Mouse (Mus musculus) stomach, embryonic 14.5 days (tissue): ENCODE measurements around the gene Rbfox2. TPM values are rescaled to one million over a fixed set of nuclear protein-coding genes. Genes with fewer than 3 reads are reported as not detected.

ENCODE experiments used
- ATAC-seq: fragments of 200-750 bp; cut with Nextera tagmentation; 2 replicates; pipeline ENCODE4 v1.8.0; 2017; ENCODE audit warnings: low read depth, moderate TSS enrichment; ENCODE audit not compliant: insufficient number of reproducible peaks, insufficient read depth, low FRiP score
- H3K27ac ChIP-seq: fragments of 300-500 bp; sonication (generic); 2 replicates; pipeline ENCODE4 v1.5.1; 2014; ENCODE audit warnings: mild to moderate bottlenecking, low read length, moderate library complexity, mixed read lengths
- H3K27me3 ChIP-seq: fragments of 300-500 bp; sonication (generic); 2 replicates; pipeline ENCODE4 v1.6.1; 2014; ENCODE audit warnings: low read length, control low read depth, mixed read lengths; ENCODE audit not compliant: control insufficient read depth, insufficient read depth
- H3K36me3 ChIP-seq: fragments of 300-500 bp; sonication (generic); 2 replicates; pipeline ENCODE4 v1.6.1; 2014; ENCODE audit warnings: mild to moderate bottlenecking, control low read depth, low read length, moderate library complexity, mixed read lengths; ENCODE audit not compliant: control insufficient read depth, insufficient read depth
- H3K4me1 ChIP-seq: fragments of 300-500 bp; sonication (generic); 2 replicates; pipeline ENCODE4 v1.6.1; 2014; ENCODE audit warnings: low read length, control low read depth, mixed read lengths; ENCODE audit not compliant: control insufficient read depth, insufficient read depth
- H3K4me2 ChIP-seq: fragments of 300-500 bp; sonication (generic); replicated peaks from 2 replicates; pipeline ENCODE4 v1.6.1; 2014; ENCODE audit warnings: low read depth, low read length, control low read depth
- H3K4me3 ChIP-seq: fragments of 300-500 bp; sonication (generic); 2 replicates; pipeline ENCODE4 v1.5.1; 2014; ENCODE audit warnings: low read depth, low read length, control low read depth
- H3K9ac ChIP-seq: fragments of 300-500 bp; sonication (generic); replicated peaks from 2 replicates; pipeline ENCODE4 v1.6.1; 2014; ENCODE audit warnings: low read depth, mild to moderate bottlenecking, control low read depth, low read length, moderate library complexity, mixed read lengths
- H3K9me3 ChIP-seq: fragments of 300-500 bp; sonication (generic); 2 replicates; pipeline ENCODE4 v1.6.1; 2016; ENCODE audit warnings: low read depth, low read length, control low read depth; ENCODE audit not compliant: control insufficient read depth
- WGBS: fragments of 180-500 bp; shearing (Covaris S2); extraction: QIAGEN DNeasy Blood & Tissue Kit; methylation state at CpG from one replicate; pipeline ENCODE4 v1.1.7; 2014; 5-methylcytosine and 5-hydroxymethylcytosine counted together
- polyA plus RNA-seq: library from polyadenylated mRNA; unstranded; fragments of >200 nt; fragmentation: Nextera tagmentation; extraction: Ambion mirVana; gene quantifications from 2 replicates; pipeline ENCODE4 v1.2.1, GENCODE M21; 2014

Rbfox2 gene
- polyA plus RNA-seq, 1 experiment from 2014 or later = 90.5 TPM

- no peak overlapping the region for H3K4me2 ChIP-seq
- no peak overlapping the region for H3K9ac ChIP-seq
- no peak overlapping the region for H3K4me3 ChIP-seq
- no peak overlapping the region for H3K27ac ChIP-seq
- H3K4me1 ChIP-seq = no peaks in the 10 kb centered on the region
- WGBS = 73% methylated on average over 11 of the region's 11 CpGs
- ATAC-seq = no peak
- H3K9me3 ChIP-seq = no peaks in the 10 kb centered on the region
- peaks cover 44% of the 10 kb centered on the region for H3K36me3 ChIP-seq
- H3K27me3 ChIP-seq = no peaks in the 10 kb centered on the region
Observed at GRCm38 (mm10) chr15:77089249-77089648, 217.6 kb downstream of the Rbfox2 start.

- no peak overlapping the region for H3K4me2 ChIP-seq
- no peak overlapping the region for H3K4me3 ChIP-seq
- H3K9me3 ChIP-seq = no peaks in the 10 kb centered on the region
- no peak overlapping the region for H3K27ac ChIP-seq
- no peaks in the 10 kb centered on the region for H3K27me3 ChIP-seq
- 94% methylated on average over 1 of the region's 1 CpGs for WGBS
- H3K36me3 ChIP-seq = peaks cover 52% of the 10 kb centered on the region
- H3K9ac ChIP-seq = no peak overlapping the region
- no peaks in the 10 kb centered on the region for H3K4me1 ChIP-seq
- ATAC-seq = no peak
Observed at GRCm38 (mm10) chr15:77086488-77086887, 220.3 kb downstream of the Rbfox2 start.

GRCm38 (mm10) chr15:77085818-77086217 is 221.0 kb downstream of the Rbfox2 start:
- H3K9me3 ChIP-seq = no peaks in the 10 kb centered on the region
- no peak overlapping the region for H3K4me3 ChIP-seq
- H3K4me1 ChIP-seq = no peaks in the 10 kb centered on the region
- H3K4me2 ChIP-seq = no peak overlapping the region
- no peak overlapping the region for H3K27ac ChIP-seq
- no peak overlapping the region for H3K9ac ChIP-seq
- H3K36me3 ChIP-seq = peaks cover 49% of the 10 kb centered on the region
- no peak for ATAC-seq
- H3K27me3 ChIP-seq = no peaks in the 10 kb centered on the region
- WGBS = 92% methylated on average over 7 of the region's 7 CpGs

- Histone ChIP-seq H3K27me3 (no peaks in the 10 kb centered on the region), H3K4me3 (no peak overlapping the region), H3K27ac (no peak overlapping the region), H3K4me1 (no peaks in the 10 kb centered on the region), H3K36me3 (peaks cover 58% of the 10 kb centered on the region), H3K9ac (no peak overlapping the region), H3K4me2 (no peak overlapping the region), H3K9me3 (no peaks in the 10 kb centered on the region)
- no peak for ATAC-seq
- WGBS = 83% methylated on average over 5 of the region's 5 CpGs
Observed at GRCm38 (mm10) chr15:77081454-77081853, 225.3 kb downstream of the Rbfox2 start.

- WGBS = 78% methylated on average over 14 of the region's 14 CpGs
- H3K4me1 ChIP-seq = no peaks in the 10 kb centered on the region
- H3K36me3 ChIP-seq = peaks cover 55% of the 10 kb centered on the region
- H3K9me3 ChIP-seq = no peaks in the 10 kb centered on the region
- no peaks in the 10 kb centered on the region for H3K27me3 ChIP-seq
- no peak overlapping the region for H3K9ac ChIP-seq
- H3K27ac ChIP-seq = no peak overlapping the region
- no peak overlapping the region for H3K4me2 ChIP-seq
- no peak for ATAC-seq
- H3K4me3 ChIP-seq = no peak overlapping the region
Observed at GRCm38 (mm10) chr15:77080684-77081254, 226.0 kb downstream of the Rbfox2 start.

- no peaks in the 10 kb centered on the region for H3K4me1 ChIP-seq
- peaks cover 47% of the 10 kb centered on the region for H3K36me3 ChIP-seq
- 80% methylated on average over 11 of the region's 11 CpGs for WGBS
- H3K27me3 ChIP-seq = no peaks in the 10 kb centered on the region
- H3K9ac ChIP-seq = no peak overlapping the region
- H3K9me3 ChIP-seq = no peaks in the 10 kb centered on the region
- H3K4me2 ChIP-seq = no peak overlapping the region
- no peak overlapping the region for H3K4me3 ChIP-seq
- H3K27ac ChIP-seq = no peak overlapping the region
- no peak for ATAC-seq
Observed at GRCm38 (mm10) chr15:77079890-77080361, 226.9 kb downstream of the Rbfox2 start.

GRCm38 (mm10) chr15:77079256-77079822 is 227.5 kb downstream of the Rbfox2 start:
- Histone ChIP-seq H3K9me3 (no peaks in the 10 kb centered on the region), H3K36me3 (peaks cover 41% of the 10 kb centered on the region), H3K27ac (no peak overlapping the region), H3K9ac (no peak overlapping the region), H3K4me2 (no peak overlapping the region), H3K4me3 (no peak overlapping the region), H3K4me1 (no peaks in the 10 kb centered on the region), H3K27me3 (no peaks in the 10 kb centered on the region)
- WGBS = 86% methylated on average over 14 of the region's 14 CpGs
- no peak for ATAC-seq

- WGBS = 73% methylated on average over 3 of the region's 3 CpGs
- Histone ChIP-seq H3K36me3 (peaks cover 36% of the 10 kb centered on the region), H3K9me3 (no peaks in the 10 kb centered on the region), H3K27ac (no peak overlapping the region), H3K4me3 (no peak overlapping the region), H3K27me3 (no peaks in the 10 kb centered on the region), H3K4me1 (no peaks in the 10 kb centered on the region), H3K4me2 (no peak overlapping the region), H3K9ac (no peak overlapping the region)
- ATAC-seq = no peak
Observed at GRCm38 (mm10) chr15:77078786-77079185, 228.0 kb downstream of the Rbfox2 start.

GRCm38 (mm10) chr15:77077906-77078305 is 228.9 kb downstream of the Rbfox2 start:
- H3K4me3 ChIP-seq = no peak overlapping the region
- peaks cover 29% of the 10 kb centered on the region for H3K36me3 ChIP-seq
- 90% methylated on average over 9 of the region's 9 CpGs for WGBS
- H3K9ac ChIP-seq = no peak overlapping the region
- H3K27ac ChIP-seq = no peak overlapping the region
- H3K9me3 ChIP-seq = no peaks in the 10 kb centered on the region
- 0 out of 2 replicates have a peak, but pooled peaks cover under 1% of the 10 kb centered on the region for H3K4me1 ChIP-seq
- no peak for ATAC-seq
- no peaks in the 10 kb centered on the region for H3K27me3 ChIP-seq
- H3K4me2 ChIP-seq = no peak overlapping the region
